Mouse (Mus musculus) stomach, postnatal 0 days (tissue): Measurements from ENCODE around the gene Syt10. TPM values are rescaled to one million over a fixed set of nuclear protein-coding genes. Genes with fewer than 3 reads are reported as not detected.
"Not testable (repeated sequence)": the region's sequence is repeated elsewhere in the genome, so short reads cannot be mapped to it uniquely, and the experiment has no call there.

ENCODE experiments used
- ATAC-seq: fragments of 200-750 bp; cut with Nextera tagmentation; 2 replicates; pipeline ENCODE4 v1.8.0; 2017; ENCODE audit not compliant: low FRiP score, low TSS enrichment
- DNase-seq: peaks from one replicate; pipeline ENCODE4 v3.0.0-alpha.2; 2016; ENCODE audit warnings: low spot score
- H3K27ac ChIP-seq: fragments of 300-500 bp; sonication (generic); replicated peaks from 2 replicates; pipeline ENCODE4 v1.5.1; 2014; ENCODE audit warnings: mild to moderate bottlenecking, control low read depth
- H3K27me3 ChIP-seq: fragments of 300-500 bp; sonication (generic); 2 replicates; pipeline ENCODE4 v1.6.1; 2014; ENCODE audit warnings: low read length; ENCODE audit not compliant: control insufficient read depth, insufficient read depth
- H3K36me3 ChIP-seq: fragments of 300-500 bp; sonication (generic); 2 replicates; pipeline ENCODE4 v1.6.1; 2014; ENCODE audit warnings: low read length, mixed read lengths; ENCODE audit not compliant: control insufficient read depth, insufficient read depth
- H3K4me1 ChIP-seq: fragments of 300-500 bp; sonication (generic); replicated peaks from 2 replicates; pipeline ENCODE4 v1.6.1; 2014; ENCODE audit warnings: antibody characterized with exemption; ENCODE audit not compliant: control insufficient read depth, insufficient read depth
- H3K4me2 ChIP-seq: fragments of 300-500 bp; sonication (generic); replicated peaks from 2 replicates; pipeline ENCODE4 v1.6.1; 2014; ENCODE audit warnings: low read depth, mild to moderate bottlenecking, control low read depth, moderate library complexity
- H3K4me3 ChIP-seq: fragments of 300-500 bp; sonication (generic); 2 replicates; pipeline ENCODE4 v1.5.1; 2014; ENCODE audit warnings: low read depth, low read length, control low read depth
- H3K9ac ChIP-seq: fragments of 300-500 bp; sonication (generic); 2 replicates; pipeline ENCODE4 v1.6.1; 2014; ENCODE audit warnings: mild to moderate bottlenecking, low read length, control low read depth, mixed read lengths
- H3K9me3 ChIP-seq: fragments of 300-500 bp; sonication (generic); 2 replicates; pipeline ENCODE4 v1.6.1; 2016; ENCODE audit warnings: low read length; ENCODE audit not compliant: control insufficient read depth
- CTCF ChIP-seq: IDR thresholded peaks from 2 replicates; pipeline ENCODE4 v1.5.1; 2016; ENCODE audit warnings: antibody characterized with exemption, low read depth, mild to moderate bottlenecking, moderate library complexity
- EP300 ChIP-seq: optimal IDR thresholded peaks from 2 replicates; pipeline ENCODE3; 2016; ENCODE audit warnings: antibody characterized with exemption
- WGBS: fragments of 180-500 bp; shearing (Covaris S2); extraction: QIAGEN DNeasy Blood & Tissue Kit; methylation state at CpG from one replicate; pipeline ENCODE4 v1.1.7; 2014; 5-methylcytosine and 5-hydroxymethylcytosine counted together
- polyA plus RNA-seq: library from polyadenylated mRNA; unstranded; fragments of >200 nt; fragmentation: Nextera tagmentation; extraction: Ambion mirVana; gene quantifications from 2 replicates; pipeline ENCODE4 v1.2.1, GENCODE M21; 2015

Gene Syt10
- polyA plus RNA-seq, result 2.2 and 2.5 TPM in 2 replicates

- H3K4me2 ChIP-seq, result peak within 1 kb of the TSS; percentile 52
- no peaks in the 10 kb centered on the region for H3K9me3 ChIP-seq
- ATAC-seq (no peak), DNase-seq (peak; percentile 19)
- H3K9ac ChIP-seq, result no peak within 1 kb of the TSS
- under 1% methylated on average over 47 of the region's 53 CpGs for WGBS
- peak within 1 kb of the TSS; percentile 35 for H3K4me3 ChIP-seq
- H3K27me3 ChIP-seq, result 0 out of 2 replicates have a peak, but pooled peaks cover 2% of the 10 kb centered on the region
- TF ChIP-seq EP300, result no peak
- no peak for TF ChIP-seq CTCF
- H3K27ac ChIP-seq, result no peak within 1 kb of the TSS
- H3K4me1 ChIP-seq, result no peaks in the 10 kb centered on the region
- no peaks in the 10 kb centered on the region for H3K36me3 ChIP-seq
These were observed at the start of gene Syt10 for GRCm38 (mm10) chr15:89841364-89842017. TSS of gene Syt10 (minus strand) at chr15:89841860.

- ATAC-seq (no peak), DNase-seq (no peak)
- no peak overlapping the region for H3K9ac ChIP-seq
- no peaks in the 10 kb centered on the region for H3K27me3 ChIP-seq
- no peak for TF ChIP-seq CTCF
- TF ChIP-seq EP300, result no peak
- no peaks in the 10 kb centered on the region for H3K9me3 ChIP-seq
- no peaks in the 10 kb centered on the region for H3K4me1 ChIP-seq
- H3K36me3 ChIP-seq, result no peaks in the 10 kb centered on the region
- no peak overlapping the region for H3K4me2 ChIP-seq
- no peak overlapping the region for H3K4me3 ChIP-seq
- no peak overlapping the region for H3K27ac ChIP-seq
- WGBS, result 95% methylated on average over 2 of the region's 2 CpGs
These were observed 42.1 kb upstream of the Syt10 start for GRCm38 (mm10) chr15:89883799-89884198.

GRCm38 (mm10) chr15:89878981-89879380 lies 37.3 kb upstream of the Syt10 start:
- ATAC-seq, result no peak
- Histone ChIP-seq H3K9ac (no peak overlapping the region), H3K4me1 (no peaks in the 10 kb centered on the region), H3K36me3 (no peaks in the 10 kb centered on the region), H3K9me3 (no peaks in the 10 kb centered on the region), H3K4me2 (no peak overlapping the region), H3K27me3 (no peaks in the 10 kb centered on the region), H3K27ac (no peak overlapping the region), H3K4me3 (no peak overlapping the region)
- WGBS, result 92% methylated on average over 2 of the region's 2 CpGs
- DNase-seq, result no peak
- TF ChIP-seq EP300 (no peak), CTCF (no peak)

- Histone ChIP-seq H3K27ac (no peak overlapping the region), H3K4me3 (no peak overlapping the region), H3K9ac (no peak overlapping the region), H3K4me2 (no peak overlapping the region), H3K4me1 (no peaks in the 10 kb centered on the region), H3K27me3 (no peaks in the 10 kb centered on the region), H3K36me3 (no peaks in the 10 kb centered on the region), H3K9me3 (no peaks in the 10 kb centered on the region)
- DNase-seq, result no peak
- WGBS, result 37% methylated on average over 10 of the region's 10 CpGs
- TF ChIP-seq CTCF (no peak), EP300 (no peak)
- no peak for ATAC-seq
These were observed 25.6 kb downstream of the Syt10 start for GRCm38 (mm10) chr15:89816098-89816497.

GRCm38 (mm10) chr15:89804478-89804877 lies 37.2 kb downstream of the Syt10 start:
- Histone ChIP-seq H3K36me3 (no peaks in the 10 kb centered on the region), H3K4me3 (no peak overlapping the region), H3K27ac (no peak overlapping the region), H3K9me3 (no peaks in the 10 kb centered on the region), H3K27me3 (no peaks in the 10 kb centered on the region), H3K4me2 (no peak overlapping the region), H3K9ac (no peak overlapping the region), H3K4me1 (no peaks in the 10 kb centered on the region)
- WGBS, result 91% methylated on average over 3 of the region's 3 CpGs
- ATAC-seq (no peak), DNase-seq (no peak)
- no peak for TF ChIP-seq CTCF
- TF ChIP-seq EP300, result no peak

DNA sequence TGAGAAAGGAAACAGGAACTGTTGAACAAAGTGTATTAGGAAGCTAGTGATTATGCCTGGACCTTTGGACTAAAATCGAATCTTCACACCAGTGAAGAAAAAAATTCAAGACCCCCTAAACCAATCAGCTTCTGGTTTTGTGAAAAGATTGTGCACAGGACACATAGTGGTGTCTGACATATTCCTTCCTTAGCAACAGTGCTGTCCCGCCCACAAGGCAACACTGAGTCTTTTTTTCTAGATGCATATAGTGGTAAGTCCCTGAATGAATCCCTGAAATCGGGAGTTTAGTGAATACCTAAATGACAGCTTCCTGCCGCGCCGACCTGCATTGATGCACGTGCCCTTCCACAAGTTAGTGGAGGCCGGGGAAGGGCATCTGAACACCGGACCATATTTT lies 61.7 kb downstream of the Syt10 start:
- WGBS, result 75% methylated on average over 9 of the region's 9 CpGs
- H3K9ac ChIP-seq, result no peak overlapping the region
- no peaks in the 10 kb centered on the region for H3K27me3 ChIP-seq
- no peaks in the 10 kb centered on the region for H3K9me3 ChIP-seq
- DNase-seq (no peak), ATAC-seq (no peak)
- no peak overlapping the region for H3K4me2 ChIP-seq
- no peak overlapping the region for H3K27ac ChIP-seq
- H3K36me3 ChIP-seq, result no peaks in the 10 kb centered on the region
- no peak for TF ChIP-seq EP300
- TF ChIP-seq CTCF, result no peak
- no peaks in the 10 kb centered on the region for H3K4me1 ChIP-seq
- H3K4me3 ChIP-seq, result no peak overlapping the region

- H3K27me3 ChIP-seq, ATAC-seq, H3K9ac ChIP-seq, H3K4me2 ChIP-seq, H3K4me3 ChIP-seq, H3K27ac ChIP-seq, DNase-seq, H3K9me3 ChIP-seq, H3K36me3 ChIP-seq, H3K4me1 ChIP-seq: not testable (repeated sequence)
- 83% methylated on average over 9 of the region's 13 CpGs for WGBS
These were observed 75.6 kb downstream of the Syt10 start for GRCm38 (mm10) chr15:89766016-89766415.
